Mouse (Mus musculus): Measurements from ENCODE around the gene Hcn2.

GRCm38 (mm10) chr10:79766001-79766507 lies 49.6 kb downstream of the Hcn2 start:
- TF ChIP-seq CTCF (IDR thresholded peaks at IDR 0.05; ENCODE audit: low read depth): no peak
- no peak for TF ChIP-seq EP300 (IDR thresholded peaks at IDR 0.05; ENCODE audit: low read depth)
